In the genomic region with DNA sequence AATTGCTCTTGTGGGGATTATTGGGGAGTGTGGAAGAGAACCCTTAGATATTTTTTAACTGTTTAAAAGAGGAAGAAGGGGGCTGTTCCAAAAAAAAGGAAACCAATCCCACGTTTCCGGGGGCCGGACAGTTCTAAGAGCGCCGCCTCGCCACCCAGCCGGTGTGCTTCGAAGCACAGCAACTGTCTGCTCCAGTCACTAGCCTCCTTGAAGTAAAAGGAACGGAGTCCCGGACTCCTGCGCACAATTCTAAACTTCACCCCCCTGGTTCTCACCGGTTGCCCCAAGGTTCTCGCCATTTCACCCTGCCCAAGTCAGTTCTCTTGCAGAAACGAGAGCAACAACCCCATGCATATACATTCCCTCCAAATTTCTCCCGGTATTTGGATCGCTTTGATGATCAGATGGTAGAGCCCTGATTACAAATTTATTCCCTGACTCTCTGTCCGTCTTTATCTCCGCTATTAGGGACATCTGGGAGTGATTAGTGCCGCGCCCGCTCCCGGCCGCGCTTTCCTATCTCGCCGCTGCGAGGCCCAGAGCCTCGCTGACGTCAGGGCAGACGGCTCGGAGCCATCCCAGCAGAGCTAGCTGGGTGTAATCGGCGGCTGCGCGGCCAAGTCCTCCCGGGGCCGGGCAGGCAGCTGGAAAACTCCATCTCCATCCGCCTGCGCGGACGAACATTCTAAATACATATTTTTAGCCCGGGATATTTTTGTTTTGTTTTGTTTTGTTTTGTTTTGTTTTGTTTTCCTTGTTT, we compare ENCODE assay signal across 8 mouse cellular contexts. TPM values are rescaled to one million over a fixed set of nuclear protein-coding genes. Genes with fewer than 3 reads are reported as not detected.
DNase-seq lines count a peak whose midpoint lies in the region; ATAC-seq lines count a peak whose summit lies in the region.

No protein-coding gene starts in this region.

- no peaks in the 10 kb centered on the region for H3K9me3 ChIP-seq in midbrain, embryonic 11.5 days (ENCODE audit: control insufficient read depth, low read length)

- no peak overlapping the region for H3K9ac ChIP-seq in midbrain, embryonic 11.5 days (ENCODE audit: low read length)

- DNase-seq in Muller cell, postnatal 12 days (ENCODE audit: inconsistent ontology term), result peak; percentile 63
- DNase-seq in embryo, embryonic 9.5 days (ENCODE audit: extremely low spot score), result peak; percentile 83
- DNase-seq in heart, adult 8-10 months (ENCODE audit: low spot score), result peak; percentile 81
- DNase-seq in kidney, postnatal 14 days, result peak; percentile 58
- DNase-seq in midbrain, embryonic 11.5 days (ENCODE audit: low spot score, missing footprints), result peak; percentile 97
- DNase-seq in frontal cortex, postnatal 36 days (ENCODE audit: low spot score in 2 of 2), result no peak
- DNase-seq in right cerebral cortex, adult 18-20 months, result no peak

- WGBS in midbrain, embryonic 11.5 days, result under 1% methylated on average over 42 of the region's 42 CpGs

- no peak overlapping the region for H3K4me3 ChIP-seq in midbrain, embryonic 11.5 days (ENCODE audit: low read depth, low read length)

- peaks cover 96% of the 10 kb centered on the region for H3K27me3 ChIP-seq in midbrain, embryonic 11.5 days (ENCODE audit: control insufficient read depth, insufficient read depth, low read length)

- no peaks in the 10 kb centered on the region for H3K36me3 ChIP-seq in midbrain, embryonic 11.5 days (ENCODE audit: control insufficient read depth, insufficient read depth, low read length)

- H3K4me2 ChIP-seq in midbrain, embryonic 11.5 days, result peak overlapping the region; percentile 25

- no peaks in the 10 kb centered on the region; the same call in 1 of the 2 replicates for H3K4me1 ChIP-seq in midbrain, embryonic 11.5 days (ENCODE audit: control insufficient read depth, insufficient read depth, low read length)

- H3K27ac ChIP-seq in midbrain, embryonic 11.5 days (ENCODE audit: low read depth, low read length), result no peak overlapping the region

- peak; percentile 88 for ATAC-seq in midbrain, embryonic 11.5 days (ENCODE audit: low FRiP score)
- no peak for ATAC-seq in cerebellum, adult (ENCODE audit: insufficient number of reproducible peaks, low FRiP score, low TSS enrichment)

RNA-seq across cellular contexts. Expression of a gene that starts 7.6 kb away (rescaled TPM):
- 10 to 100 TPM; 43.0 to 58.5 (median 52.6) TPM for total RNA-seq in heart, adult 8-10 months (2022)
- not detected in 2 replicates for polyA plus RNA-seq in midbrain, embryonic 11.5 days (2014; fragmentation: Nextera tagmentation; extraction: Ambion mirVana)

Comparison
In these comparisons a context has a peak if more than half of its experiments do, and no peak if none do; other contexts are left out.
1. DNase-seq: peak in Muller cell, postnatal 12 days (single experiment), embryo, embryonic 9.5 days (single experiment), heart, adult 8-10 months (single experiment), kidney, postnatal 14 days (single experiment) and midbrain, embryonic 11.5 days (single experiment); none in frontal cortex, postnatal 36 days (0 of 2) and right cerebral cortex, adult 18-20 months (single experiment).